Mouse (Mus musculus) hindbrain, embryonic 12.5 days (tissue): ENCODE measurements around the gene Lurap1. TPM values are rescaled to one million over a fixed set of nuclear protein-coding genes. Genes with fewer than 3 reads are reported as not detected.
A peak's percentile ranks its signal among the peaks of the same experiment; 100 is the strongest.

ENCODE experiments used
- ATAC-seq: fragments of 200-750 bp; cut with Nextera tagmentation; 2 replicates; pipeline ENCODE4 v1.8.0; 2017; ENCODE audit warnings: moderate TSS enrichment; ENCODE audit not compliant: low FRiP score
- H3K27ac ChIP-seq: fragments of 300-500 bp; sonication (generic); 2 replicates; pipeline ENCODE4 v1.5.1; 2016; ENCODE audit warnings: mild to moderate bottlenecking
- H3K27me3 ChIP-seq: fragments of 300-500 bp; sonication (generic); 2 replicates; pipeline ENCODE4 v1.6.1; 2016; ENCODE audit warnings: mild to moderate bottlenecking
- H3K36me3 ChIP-seq: fragments of 300-500 bp; sonication (generic); 2 replicates; pipeline ENCODE4 v1.6.1; 2016; ENCODE audit warnings: mild to moderate bottlenecking
- H3K4me1 ChIP-seq: fragments of 300-500 bp; sonication (generic); 2 replicates; pipeline ENCODE4 v1.6.1; 2016
- H3K4me2 ChIP-seq: fragments of 300-500 bp; sonication (generic); replicated peaks from 2 replicates; pipeline ENCODE4 v1.6.1; 2016; ENCODE audit warnings: mild to moderate bottlenecking
- H3K4me3 ChIP-seq: fragments of 300-500 bp; sonication (generic); 2 replicates; pipeline ENCODE4 v1.5.1; 2016; ENCODE audit warnings: mild to moderate bottlenecking
- H3K9ac ChIP-seq: fragments of 300-500 bp; sonication (generic); 2 replicates; pipeline ENCODE4 v1.6.1; 2016; ENCODE audit warnings: mild to moderate bottlenecking, moderate library complexity
- H3K9me3 ChIP-seq: fragments of 300-500 bp; sonication (generic); replicated peaks from 2 replicates; pipeline ENCODE4 v1.6.1; 2016; ENCODE audit warnings: mild to moderate bottlenecking
- WGBS: fragments of 180-500 bp; shearing (Covaris S2); methylation state at CpG from one replicate; pipeline ENCODE4 v1.1.7; 2016; 5-methylcytosine and 5-hydroxymethylcytosine counted together
- polyA plus RNA-seq: library from polyadenylated mRNA; unstranded; fragments of >200 nt; fragmentation: Nextera tagmentation; extraction: Ambion mirVana; gene quantifications from 2 replicates; pipeline ENCODE4 v1.2.1, GENCODE M21; 2016

Gene Lurap1
- polyA plus RNA-seq, 1 experiment from 2014 or later = 2.2 TPM

- 96% methylated on average over 4 of the region's 4 CpGs for WGBS
These were observed 25.2 kb downstream of the Lurap1 start for GRCm38 (mm10) chr4:116125803-116126386.

GRCm38 (mm10) chr4:116123602-116124519 lies 27.3 kb downstream of the Lurap1 start, which contains the start of the genes Rad54l and Pomgnt1:
Gene Rad54l (minus strand): TSS chr4:116123690.
Gene Pomgnt1 (plus strand): TSS chr4:116123840.
- Histone ChIP-seq H3K9ac (peak within 1 kb of the TSS; percentile 60), H3K36me3 (0 out of 2 replicates have a peak, but pooled peaks cover 7% of the 10 kb centered on the region), H3K4me1 (peaks cover 14% of the 10 kb centered on the region), H3K27ac (peak within 1 kb of the TSS; percentile 35; the same call in 1 of the 2 replicates), H3K4me2 (peak within 1 kb of the TSS; percentile 61), H3K27me3 (no peaks in the 10 kb centered on the region), H3K9me3 (no peaks in the 10 kb centered on the region), H3K4me3 (peak within 1 kb of the TSS; percentile 57)
- WGBS = 7% methylated on average over 24 of the region's 24 CpGs
- ATAC-seq = peak; percentile 98

More at GRCm38 (mm10) chr4:116125803-116126386, 25.2 kb downstream of the Lurap1 start:
- H3K27me3 ChIP-seq = no peaks in the 10 kb centered on the region
- H3K9me3 ChIP-seq = no peaks in the 10 kb centered on the region
- no peak overlapping the region for H3K4me3 ChIP-seq
- H3K4me1 ChIP-seq = peaks cover 14% of the 10 kb centered on the region
- no peak for ATAC-seq
- H3K4me2 ChIP-seq = no peak overlapping the region
- H3K9ac ChIP-seq = no peak overlapping the region
- H3K36me3 ChIP-seq = no peaks in the 10 kb centered on the region
- H3K27ac ChIP-seq = no peak overlapping the region

GRCm38 (mm10) chr4:116122762-116123161 lies 28.4 kb downstream of the Lurap1 start:
- H3K27me3 ChIP-seq = no peaks in the 10 kb centered on the region
- H3K4me3 ChIP-seq = peak overlapping the region; percentile 57
- peak overlapping the region; percentile 61 for H3K4me2 ChIP-seq
- peaks cover 11% of the 10 kb centered on the region; the same call in 1 of the 2 replicates for H3K36me3 ChIP-seq
- 6% methylated on average over 1 of the region's 1 CpGs for WGBS
- peaks cover 14% of the 10 kb centered on the region for H3K4me1 ChIP-seq
- ATAC-seq = no peak
- no peaks in the 10 kb centered on the region for H3K9me3 ChIP-seq
- H3K9ac ChIP-seq = peak overlapping the region; percentile 57
- H3K27ac ChIP-seq = no peak overlapping the region

GRCm38 (mm10) chr4:116111486-116111885 lies 39.7 kb downstream of the Lurap1 start:
- H3K4me2 ChIP-seq = no peak overlapping the region
- no peak overlapping the region for H3K9ac ChIP-seq
- H3K4me1 ChIP-seq = no peaks in the 10 kb centered on the region
- no peak for ATAC-seq
- no peaks in the 10 kb centered on the region for H3K27me3 ChIP-seq
- 56% methylated on average over 2 of the region's 2 CpGs for WGBS
- no peaks in the 10 kb centered on the region for H3K9me3 ChIP-seq
- H3K4me3 ChIP-seq = no peak overlapping the region
- no peak overlapping the region for H3K27ac ChIP-seq
- 0 out of 2 replicates have a peak, but pooled peaks cover 19% of the 10 kb centered on the region for H3K36me3 ChIP-seq

- ATAC-seq = no peak
- Histone ChIP-seq H3K36me3 (0 out of 2 replicates have a peak, but pooled peaks cover 19% of the 10 kb centered on the region), H3K27me3 (no peaks in the 10 kb centered on the region), H3K4me3 (no peak overlapping the region), H3K9me3 (no peaks in the 10 kb centered on the region), H3K27ac (no peak overlapping the region), H3K9ac (no peak overlapping the region), H3K4me2 (no peak overlapping the region), H3K4me1 (no peaks in the 10 kb centered on the region)
- WGBS = 98% methylated on average over 6 of the region's 6 CpGs
These were observed 40.4 kb downstream of the Lurap1 start for GRCm38 (mm10) chr4:116110695-116111094.

- Histone ChIP-seq H3K9ac (no peak overlapping the region), H3K9me3 (no peaks in the 10 kb centered on the region), H3K27me3 (no peaks in the 10 kb centered on the region), H3K36me3 (peaks cover 47% of the 10 kb centered on the region), H3K4me3 (no peak overlapping the region), H3K27ac (no peak overlapping the region), H3K4me2 (no peak overlapping the region), H3K4me1 (no peaks in the 10 kb centered on the region)
- ATAC-seq = no peak
- WGBS = 93% methylated on average over 5 of the region's 5 CpGs
These were observed 45.9 kb downstream of the Lurap1 start for GRCm38 (mm10) chr4:116105278-116105677.

- Histone ChIP-seq H3K9ac (no peak overlapping the region), H3K4me3 (no peak overlapping the region), H3K27ac (no peak overlapping the region), H3K4me2 (no peak overlapping the region), H3K36me3 (peaks cover 72% of the 10 kb centered on the region), H3K27me3 (no peaks in the 10 kb centered on the region), H3K9me3 (no peaks in the 10 kb centered on the region), H3K4me1 (no peaks in the 10 kb centered on the region)
- WGBS = 91% methylated on average over 7 of the region's 7 CpGs
- ATAC-seq = no peak
These were observed 50.2 kb downstream of the Lurap1 start for GRCm38 (mm10) chr4:116100959-116101358.

- no peak overlapping the region for H3K9ac ChIP-seq
- no peak overlapping the region for H3K4me3 ChIP-seq
- H3K27me3 ChIP-seq = no peaks in the 10 kb centered on the region
- no peak for ATAC-seq
- peaks cover 87% of the 10 kb centered on the region for H3K36me3 ChIP-seq
- H3K27ac ChIP-seq = no peak overlapping the region
- WGBS = 92% methylated on average over 8 of the region's 8 CpGs
- no peaks in the 10 kb centered on the region for H3K4me1 ChIP-seq
- no peak overlapping the region for H3K4me2 ChIP-seq
- no peaks in the 10 kb centered on the region for H3K9me3 ChIP-seq
These were observed 53.9 kb downstream of the Lurap1 start for GRCm38 (mm10) chr4:116097211-116097610.

- Histone ChIP-seq H3K9me3 (no peaks in the 10 kb centered on the region), H3K36me3 (peaks cover 92% of the 10 kb centered on the region), H3K27ac (no peak overlapping the region), H3K4me2 (no peak overlapping the region), H3K9ac (no peak overlapping the region), H3K27me3 (no peaks in the 10 kb centered on the region), H3K4me1 (no peaks in the 10 kb centered on the region), H3K4me3 (no peak overlapping the region)
- ATAC-seq = no peak
- WGBS = 94% methylated on average over 10 of the region's 10 CpGs
These were observed 54.8 kb downstream of the Lurap1 start for GRCm38 (mm10) chr4:116096291-116096690.

GRCm38 (mm10) chr4:116088510-116089249 lies 62.5 kb downstream of the Lurap1 start:
- no peak for ATAC-seq
- Histone ChIP-seq H3K4me1 (no peaks in the 10 kb centered on the region), H3K9me3 (no peaks in the 10 kb centered on the region), H3K27ac (no peak overlapping the region), H3K4me3 (no peak overlapping the region), H3K9ac (no peak overlapping the region), H3K27me3 (no peaks in the 10 kb centered on the region), H3K4me2 (no peak overlapping the region), H3K36me3 (peaks cover 94% of the 10 kb centered on the region)
- WGBS = 88% methylated on average over 23 of the region's 23 CpGs
